Mouse (Mus musculus): ENCODE results near the gene Tnfaip1.
A peak's percentile ranks its signal among the peaks of the same experiment; 100 is the strongest.
"Not testable (repeated sequence)": the region's sequence is repeated elsewhere in the genome, so short reads cannot be mapped to it uniquely, and the experiment has no call there.

Gene Tnfaip1

DNA sequence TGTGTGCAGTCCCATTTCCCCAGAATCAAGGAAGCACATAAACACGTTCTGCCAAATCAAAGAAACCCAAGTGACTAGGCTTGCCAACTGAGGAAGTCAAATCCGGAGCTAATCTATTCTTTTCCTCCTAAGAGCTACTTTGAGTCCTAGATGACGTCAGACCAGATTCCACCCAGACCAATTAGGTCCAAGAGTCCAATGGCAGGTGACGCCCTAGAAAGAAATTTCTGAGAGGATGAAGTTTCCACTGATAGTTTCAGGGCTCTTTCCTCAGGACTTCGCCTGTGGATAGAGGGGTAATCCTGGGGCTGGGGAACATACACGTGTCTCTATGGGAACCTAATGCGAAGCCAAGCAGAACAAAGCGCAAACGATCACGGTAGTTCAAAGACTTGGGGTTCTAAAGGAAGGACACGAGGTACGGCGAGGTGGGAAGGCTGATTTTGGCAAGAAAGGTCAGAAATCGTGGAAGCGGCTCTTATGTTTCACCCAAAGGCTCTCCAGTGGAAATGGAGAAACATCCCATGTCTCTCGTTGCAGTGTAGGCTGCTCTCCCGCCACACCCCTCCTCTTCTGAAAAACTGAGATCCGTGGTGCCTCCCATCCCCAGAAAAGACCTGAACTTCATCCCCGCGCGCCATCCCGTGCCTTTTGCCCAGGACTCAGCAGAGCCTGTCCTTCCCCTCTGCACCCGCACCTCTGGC is 604 bp downstream of the Tnfaip1 start:
- DNase-seq: no peak

- no peak for DNase-seq
Observed at GRCm38 (mm10) chr11:78534516-78534915, 1.6 kb downstream of the Tnfaip1 start.

- DNase-seq: not testable (repeated sequence)
Observed at GRCm38 (mm10) chr11:78531515-78531914, 4.6 kb downstream of the Tnfaip1 start.

DNA sequence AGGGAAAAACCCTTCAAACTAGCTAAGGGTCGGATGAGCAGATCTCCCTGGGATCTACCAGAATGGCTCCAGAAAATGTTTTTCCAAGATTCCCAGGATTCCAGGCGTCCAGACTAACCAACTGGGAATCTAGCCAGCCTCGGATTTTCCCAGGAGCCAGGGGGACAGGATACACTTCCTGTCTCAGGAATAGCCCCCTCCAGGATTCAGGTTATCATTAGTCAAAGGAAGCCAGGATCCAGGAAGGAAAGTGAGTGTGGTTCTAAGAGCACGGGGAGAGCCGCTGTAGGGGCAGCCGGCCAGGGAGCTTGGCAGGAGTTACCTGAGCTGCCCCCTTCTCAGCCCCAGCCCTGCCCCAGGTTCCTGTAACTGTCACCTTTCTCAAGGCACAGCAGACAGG is 5.1 kb downstream of the Tnfaip1 start:
- DNase-seq: no peak

DNA sequence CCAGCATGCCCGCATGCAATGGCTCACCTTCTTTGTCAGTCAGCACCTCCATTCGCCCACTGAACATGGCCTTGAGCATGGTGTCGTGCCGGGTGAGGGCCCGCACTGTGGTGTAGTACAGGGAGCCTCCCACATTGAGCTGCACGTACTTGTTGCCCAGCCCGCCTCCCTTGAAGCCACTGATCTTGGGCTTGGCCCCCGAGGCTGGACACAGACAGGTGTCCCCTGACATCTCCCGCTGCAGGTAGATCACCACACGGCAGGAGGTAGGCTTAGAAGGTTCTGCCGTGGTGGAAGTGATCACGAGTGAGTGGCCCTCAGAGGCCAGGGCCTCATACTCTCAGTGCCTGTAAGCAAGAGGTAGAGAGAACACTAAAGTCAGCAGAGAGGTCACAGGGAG is 6.1 kb downstream of the Tnfaip1 start:
- DNase-seq: no peak

DNA sequence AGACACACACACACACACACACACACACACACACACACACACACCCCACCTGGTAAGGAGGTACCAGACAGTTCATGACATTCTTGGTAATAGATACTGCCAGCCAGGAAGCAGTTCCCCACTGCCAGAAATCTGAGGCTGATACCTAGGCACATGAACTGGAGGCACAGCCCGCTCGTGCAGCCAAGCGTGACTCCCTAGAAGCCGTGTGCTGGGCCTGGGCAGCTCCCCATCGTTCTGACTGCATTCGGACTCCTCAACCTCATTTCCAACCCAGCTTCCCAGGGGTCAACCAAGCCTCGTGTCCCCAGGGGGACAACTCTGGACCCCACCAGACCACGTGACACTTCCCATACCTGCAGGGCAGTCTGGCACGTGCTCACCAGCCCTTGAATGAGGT is 7.4 kb downstream of the Tnfaip1 start:
- DNase-seq: no peak

DNA sequence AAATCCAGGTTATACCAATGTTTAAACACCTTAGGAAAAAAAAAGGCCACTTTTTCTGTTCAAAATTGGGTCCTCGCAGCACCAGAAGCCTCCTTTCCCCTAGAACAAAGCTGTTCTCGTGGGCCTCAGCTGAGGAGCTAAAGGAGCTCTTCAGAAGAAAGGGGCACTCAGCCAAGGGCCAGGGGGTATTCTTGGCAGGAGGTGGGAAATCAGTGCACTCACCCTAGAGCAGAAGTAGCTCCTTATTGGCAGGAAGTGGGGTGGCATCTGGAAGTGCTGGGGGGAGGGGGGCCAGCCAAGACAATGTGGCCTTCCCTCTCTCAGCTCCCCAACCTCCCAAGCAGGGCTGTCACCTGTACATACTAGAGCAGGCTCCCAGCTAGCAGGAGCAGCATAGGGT is 11.3 kb downstream of the Tnfaip1 start:
- peak in 1 of 2 experiments; percentile 35 for DNase-seq

- DNase-seq: no peak
Observed at GRCm38 (mm10) chr11:78523241-78523955, 12.7 kb downstream of the Tnfaip1 start.

DNA sequence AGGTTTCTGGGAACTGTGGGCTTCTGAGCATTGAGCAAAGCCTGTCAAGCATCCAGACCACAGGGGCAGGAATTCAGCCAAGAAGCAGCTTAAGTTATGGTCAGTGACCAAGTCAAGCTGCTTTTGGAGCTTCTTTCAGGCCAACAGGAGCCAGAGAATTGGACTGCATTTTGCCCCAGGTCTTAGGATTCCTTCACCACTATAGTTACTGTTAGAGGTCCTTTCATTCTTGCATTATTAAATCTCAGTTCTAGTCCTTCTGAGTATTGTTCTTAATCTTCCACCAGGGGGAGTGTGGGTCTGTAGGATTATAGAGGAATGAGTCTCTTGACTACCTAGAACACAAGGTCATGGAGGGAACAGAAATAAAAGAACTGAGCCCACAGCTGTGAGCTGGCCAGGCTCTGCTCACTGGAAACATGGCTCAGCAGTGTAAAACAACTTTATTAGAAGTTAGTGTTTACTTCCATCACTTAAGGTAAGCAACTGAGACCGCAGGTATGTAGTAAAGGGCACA is 13.6 kb downstream of the Tnfaip1 start:
- DNase-seq: no peak

DNA sequence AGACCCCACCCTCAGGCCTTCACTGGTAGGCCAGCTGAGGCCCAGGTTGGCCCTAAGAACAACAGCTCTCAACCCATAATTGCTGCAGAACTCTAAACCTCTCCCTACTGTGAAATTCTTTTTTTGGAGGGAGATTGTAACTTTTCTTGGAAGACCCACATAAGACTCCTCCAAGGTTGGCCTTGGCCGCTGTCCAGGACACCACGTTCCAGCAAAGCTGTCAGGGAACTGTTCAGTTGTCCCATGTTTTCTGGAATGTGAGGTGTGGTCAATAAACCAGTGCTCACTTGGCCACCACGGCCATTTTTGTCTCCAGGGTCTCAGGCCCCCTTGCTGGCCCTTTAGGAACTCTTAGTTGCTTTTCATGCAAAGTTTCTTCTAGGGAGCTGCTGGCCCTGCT is 14.3 kb downstream of the Tnfaip1 start:
- DNase-seq: no peak

GRCm38 (mm10) chr11:78518931-78519330 is 17.2 kb downstream of the Tnfaip1 start:
- DNase-seq: no peak

DNA sequence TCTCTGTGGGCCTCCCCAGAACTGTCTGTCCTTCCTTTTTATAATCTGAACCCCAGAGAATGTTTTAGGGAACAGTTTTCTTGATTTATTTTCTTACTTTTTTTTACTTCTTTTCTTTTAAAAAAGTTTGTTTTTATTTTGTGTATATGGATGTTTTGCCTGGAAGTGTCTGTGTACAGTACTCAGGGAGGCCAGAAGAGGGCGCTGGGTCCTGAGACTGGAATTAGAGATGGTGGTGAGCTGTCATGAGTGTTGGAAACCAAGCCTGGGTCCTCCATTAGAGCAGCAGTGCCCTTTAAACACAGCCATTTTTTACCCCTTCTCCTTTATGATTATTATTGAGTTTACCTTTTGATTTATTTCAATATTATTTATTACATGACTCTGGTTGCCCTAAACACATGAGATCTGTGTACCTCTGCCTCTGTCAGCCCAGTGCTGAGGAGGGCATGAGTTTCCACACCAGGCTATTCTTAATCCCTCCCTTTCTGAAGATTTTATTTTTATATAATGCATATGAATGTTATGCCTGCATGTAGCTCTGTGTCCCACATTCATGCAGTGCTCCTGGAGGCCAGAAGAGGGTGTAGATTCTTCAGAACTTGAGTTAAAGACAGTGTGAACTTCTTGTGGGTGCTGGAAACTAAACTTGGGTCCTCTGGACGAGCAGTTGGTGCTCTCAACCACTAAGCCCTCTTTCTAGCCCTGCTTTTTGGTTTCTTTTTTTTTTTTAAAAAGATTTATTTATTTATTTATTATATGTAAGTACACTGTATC is 20.4 kb downstream of the Tnfaip1 start:
- DNase-seq: no peak

DNA sequence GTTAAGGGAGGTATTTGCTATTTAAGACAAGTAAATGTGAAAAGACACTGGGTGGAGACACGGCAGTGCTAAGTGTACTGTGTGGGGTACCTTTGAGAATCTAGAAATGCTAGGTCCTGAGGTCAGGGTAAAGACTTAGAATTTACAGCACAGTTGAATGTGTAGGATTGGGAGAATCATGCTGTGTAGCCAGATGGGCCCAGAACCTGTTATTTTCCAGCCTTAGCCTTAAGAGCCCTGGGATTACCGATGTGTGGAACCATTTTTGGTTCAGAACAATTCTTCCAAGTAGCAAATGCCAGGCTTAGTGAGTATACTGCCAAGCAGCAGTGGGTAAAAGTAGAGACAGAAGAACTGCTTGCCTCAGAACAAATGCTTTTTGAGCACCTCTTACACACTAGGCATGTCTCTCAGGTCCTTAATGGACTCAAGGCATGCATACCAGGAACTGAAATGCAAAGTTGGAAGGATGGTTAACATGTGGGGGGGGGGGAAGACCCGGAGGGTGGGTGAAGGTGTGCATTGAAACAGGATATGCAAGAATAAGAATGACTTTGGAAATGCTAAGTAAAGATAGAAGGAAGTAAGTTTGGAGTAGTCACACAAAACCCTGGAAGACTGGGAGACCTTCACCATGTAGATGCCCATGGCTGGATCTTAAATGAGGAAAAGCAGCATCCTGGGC is 22.9 kb downstream of the Tnfaip1 start:
- no peak for DNase-seq

GRCm38 (mm10) chr11:78512025-78512957 is 23.8 kb downstream of the Tnfaip1 start, which contains the start of the genes Tmem199 and Poldip2:
Gene Tmem199 (minus strand): TSS chr11:78512172.
Gene Poldip2 (plus strand): TSS chr11:78512193.
- DNase-seq: peak; percentile 85 to 92

DNA sequence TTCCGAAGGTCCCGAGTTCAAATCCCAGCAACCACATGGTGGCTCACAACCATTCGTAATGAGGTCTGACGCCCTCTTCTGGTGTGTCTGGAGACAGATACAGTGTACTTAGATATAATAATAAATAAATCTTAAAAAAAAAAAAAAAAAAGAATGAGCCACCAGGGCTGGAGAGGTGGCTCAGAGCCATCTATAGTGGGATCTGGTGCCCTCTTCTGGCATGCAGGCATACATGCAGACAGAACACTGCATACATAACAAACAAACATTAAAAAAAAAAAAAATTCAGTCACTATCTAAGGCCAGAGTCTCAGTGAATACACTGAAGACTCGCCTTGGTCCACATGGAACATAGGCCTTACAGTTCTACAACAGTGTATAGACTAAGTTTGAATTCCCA is 27.0 kb downstream of the Tnfaip1 start:
- no peak for DNase-seq

DNA sequence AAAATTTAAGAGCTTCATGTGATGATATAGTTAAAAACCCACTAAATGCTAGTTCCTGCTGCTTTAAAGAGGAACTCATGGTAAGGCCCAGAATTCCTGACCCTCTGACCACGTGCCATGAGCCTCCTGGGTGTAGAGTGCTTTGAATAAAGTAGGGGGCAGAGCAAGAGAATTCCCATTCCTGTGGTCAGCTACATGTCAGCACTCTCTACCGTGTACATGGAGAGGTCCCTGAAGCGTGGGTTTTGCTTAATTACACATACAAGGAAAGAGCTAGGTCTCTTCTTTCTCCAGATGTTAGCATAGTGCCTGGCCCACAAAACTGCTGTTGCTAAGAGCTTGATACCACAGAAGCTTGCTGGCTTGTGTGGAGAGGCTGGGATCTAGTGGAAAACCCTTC is 30.7 kb downstream of the Tnfaip1 start:
- DNase-seq: no peak

GRCm38 (mm10) chr11:78502909-78503650 is 33.1 kb downstream of the Tnfaip1 start, which contains the start of gene Sebox:
Gene Sebox (plus strand): TSS chr11:78503447.
- DNase-seq: peak; percentile 88 to 91

DNA sequence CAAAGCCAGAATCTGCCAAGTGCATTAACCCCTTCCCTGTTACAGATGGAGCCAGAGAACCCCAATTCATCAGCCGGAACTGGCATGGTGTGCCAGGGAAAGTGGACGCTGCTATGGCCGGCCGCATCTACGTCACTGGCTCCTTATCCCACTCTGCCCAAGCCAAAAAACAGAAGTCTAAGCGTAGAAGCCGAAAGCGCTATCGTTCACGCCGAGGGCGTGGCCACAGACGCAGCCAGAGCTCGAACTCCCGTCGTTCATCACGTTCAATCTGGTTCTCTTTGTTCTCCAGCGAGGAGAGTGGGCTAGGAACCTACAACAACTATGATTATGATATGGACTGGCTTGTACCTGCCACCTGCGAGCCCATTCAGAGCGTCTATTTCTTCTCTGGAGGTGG is 34.6 kb downstream of the Tnfaip1 start:
- DNase-seq: no peak

- DNase-seq: no peak
Observed at GRCm38 (mm10) chr11:78500623-78501202, 35.4 kb downstream of the Tnfaip1 start.

- DNase-seq: no peak
Observed at GRCm38 (mm10) chr11:78499543-78499942, 36.6 kb downstream of the Tnfaip1 start.

Data from cerebellum, postnatal 36 days (tissue).